Mouse (Mus musculus) layer of hippocampus, adult 9-11 months (tissue): ENCODE results near the gene Aqp5.

ENCODE experiments used
- DNase-seq: peaks from one replicate; pipeline ENCODE4 v3.0.0; 2022

Gene Aqp5

GRCm38 (mm10) chr15:99596841-99597240, 6.3 kb downstream of the Aqp5 start:
- no peak for DNase-seq

DNA sequence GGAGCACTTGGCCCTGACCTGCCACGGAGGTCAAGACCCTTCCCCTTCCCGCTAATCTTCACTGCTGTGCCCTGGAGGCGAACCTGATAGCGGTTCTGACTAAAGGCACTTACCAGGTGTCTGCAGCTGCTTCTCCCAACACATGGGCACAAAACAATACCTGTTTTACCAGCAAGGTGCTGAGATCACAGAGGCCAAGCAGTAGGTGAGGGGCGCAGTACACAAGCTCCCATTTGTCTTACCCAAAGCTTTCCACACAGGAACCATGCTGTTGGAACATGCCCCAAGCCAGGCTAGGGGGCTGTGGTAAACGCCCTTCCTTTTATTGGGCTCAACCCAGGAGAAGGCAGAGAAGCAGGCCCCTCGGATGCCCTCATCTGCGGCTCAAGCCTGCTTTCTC, 7.0 kb downstream of the Aqp5 start:
- DNase-seq: no peak

DNA sequence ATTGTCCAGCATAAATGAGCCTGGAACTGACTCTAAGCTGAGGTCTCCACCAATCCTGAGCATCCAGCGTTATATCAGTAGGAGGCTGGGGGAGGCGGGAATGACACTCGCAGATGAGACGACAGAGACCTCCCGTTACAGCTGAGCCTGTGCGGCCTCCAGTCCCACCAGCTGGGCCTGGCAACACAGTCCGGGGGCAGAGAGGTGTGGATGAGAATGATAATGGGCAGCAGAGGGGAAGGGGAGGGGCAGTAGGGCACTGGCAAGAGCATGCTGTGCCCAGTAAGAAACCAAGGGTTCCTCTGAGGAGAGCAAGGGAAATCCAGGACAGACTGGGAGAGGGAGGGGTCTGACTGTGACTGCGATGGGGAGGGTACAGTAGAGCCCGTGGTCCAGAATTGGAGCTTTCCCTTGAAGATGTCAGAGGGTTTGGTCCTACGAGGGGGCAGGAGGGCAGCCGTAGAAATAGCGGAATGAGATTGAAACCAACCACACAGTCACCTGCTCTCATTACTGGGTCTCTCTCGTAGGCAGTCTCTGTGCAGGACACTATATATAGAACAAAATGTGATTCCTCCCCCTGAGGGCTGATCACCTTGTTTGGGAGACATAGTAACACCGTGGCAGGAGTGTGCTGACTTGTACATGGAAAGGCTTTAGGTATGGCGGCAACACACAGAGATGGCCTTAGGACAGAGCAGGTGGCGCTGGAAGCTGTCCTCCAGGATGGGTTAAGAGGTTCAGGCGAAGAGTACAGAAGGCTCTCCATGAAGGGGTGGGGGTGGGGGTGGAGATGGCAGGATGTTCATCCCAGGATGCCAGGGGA, 8.9 kb downstream of the Aqp5 start:
- DNase-seq: no peak

GRCm38 (mm10) chr15:99600986-99601822, 10.6 kb downstream of the Aqp5 start, which contains the start of gene Aqp6:
Gene Aqp6, plus strand, starts transcription at chr15:99601400.
- no peak for DNase-seq

DNA sequence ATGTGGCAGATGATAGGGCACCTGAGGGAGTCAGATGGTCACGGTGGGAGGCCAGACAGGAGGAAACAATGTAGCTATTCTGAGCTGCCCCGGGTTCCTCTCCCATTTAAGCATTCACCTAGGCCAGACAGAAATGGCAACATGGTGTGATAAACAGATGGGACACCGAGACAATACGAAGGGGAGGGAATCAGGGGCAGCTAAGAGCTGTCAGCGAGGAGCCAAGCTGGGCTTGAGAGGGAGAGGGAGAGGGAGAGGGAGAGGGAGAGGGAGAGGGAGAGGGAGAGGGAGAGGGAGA, 11.2 kb downstream of the Aqp5 start:
- no peak for DNase-seq

DNA sequence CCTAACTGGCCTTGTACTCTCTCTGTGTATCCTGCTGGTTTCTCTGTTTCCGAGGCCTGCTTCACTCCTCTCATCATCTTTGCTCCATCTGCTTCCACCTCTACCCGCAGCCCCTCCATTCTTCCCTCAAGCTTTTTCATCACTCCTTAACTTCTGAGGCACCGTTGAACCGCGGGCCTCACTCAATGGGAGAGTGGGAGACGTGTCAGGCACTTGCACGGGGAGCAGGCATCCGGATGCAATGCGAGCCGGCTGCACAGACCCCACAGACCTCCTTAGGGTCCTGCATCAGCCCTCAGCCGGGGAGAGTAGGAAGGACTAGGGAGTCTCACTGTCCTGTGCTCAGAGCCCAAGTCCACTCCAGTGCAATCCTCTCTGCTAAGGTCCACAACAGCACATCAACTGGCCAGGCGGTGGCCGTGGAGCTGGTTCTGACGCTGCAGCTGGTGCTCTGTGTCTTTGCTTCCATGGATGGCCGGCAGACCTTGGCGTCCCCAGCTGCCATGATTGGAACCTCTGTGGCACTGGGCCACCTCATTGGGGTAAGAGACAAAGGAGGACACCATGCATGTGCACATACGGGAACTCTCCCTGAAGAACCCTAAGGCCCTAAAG, 11.7 kb downstream of the Aqp5 start:
- DNase-seq: no peak

- no peak for DNase-seq
Observed at GRCm38 (mm10) chr15:99603216-99603615, 12.6 kb downstream of the Aqp5 start.

DNA sequence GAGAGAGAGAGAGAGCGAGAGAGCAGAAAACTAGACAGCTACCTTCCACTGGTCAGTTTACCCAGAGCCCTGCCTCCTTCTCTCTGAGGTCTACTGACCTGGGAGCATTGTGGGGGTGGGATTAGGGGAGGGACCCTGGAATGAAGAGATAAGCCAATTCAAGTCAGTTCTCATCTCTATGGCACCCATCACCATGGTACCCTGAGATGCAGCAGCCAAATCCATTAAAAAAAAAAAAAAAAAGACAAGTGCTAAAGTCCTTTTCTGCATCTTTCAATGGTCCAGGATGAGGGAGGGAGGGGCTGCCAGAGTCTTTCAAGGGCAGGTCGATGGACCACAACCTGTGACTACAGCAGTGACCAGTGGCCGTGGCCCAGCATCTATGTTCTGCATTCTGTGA, 15.0 kb downstream of the Aqp5 start:
- no peak for DNase-seq

GRCm38 (mm10) chr15:99606515-99606914, 15.9 kb downstream of the Aqp5 start:
- DNase-seq: peak; percentile 29

GRCm38 (mm10) chr15:99607388-99608113, 17.0 kb downstream of the Aqp5 start:
- DNase-seq: peak; percentile 35

- no peak for DNase-seq
Observed at GRCm38 (mm10) chr15:99608382-99609125, 18.0 kb downstream of the Aqp5 start.

DNA sequence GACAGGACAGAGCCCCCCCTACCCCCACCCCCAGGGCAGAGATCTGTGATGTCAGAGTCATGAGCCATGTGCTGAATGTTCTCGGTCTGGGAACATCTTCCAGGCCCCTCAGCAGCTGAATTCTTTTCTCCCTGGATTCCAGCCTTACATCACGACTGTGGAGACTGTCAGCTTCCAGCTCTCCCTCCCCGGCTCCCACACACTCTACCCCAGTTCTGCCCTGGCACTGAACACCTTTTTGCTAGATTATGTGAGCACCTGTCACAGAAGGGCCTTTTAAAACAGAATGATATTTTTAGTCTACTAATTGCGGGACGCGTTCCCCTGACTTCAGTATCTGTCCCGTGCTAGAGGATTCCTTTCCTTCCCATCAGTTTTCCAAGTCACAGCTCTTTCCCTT, 21.0 kb downstream of the Aqp5 start:
- DNase-seq: no peak

GRCm38 (mm10) chr15:99614273-99614672, 23.7 kb downstream of the Aqp5 start:
- DNase-seq: no peak

DNA sequence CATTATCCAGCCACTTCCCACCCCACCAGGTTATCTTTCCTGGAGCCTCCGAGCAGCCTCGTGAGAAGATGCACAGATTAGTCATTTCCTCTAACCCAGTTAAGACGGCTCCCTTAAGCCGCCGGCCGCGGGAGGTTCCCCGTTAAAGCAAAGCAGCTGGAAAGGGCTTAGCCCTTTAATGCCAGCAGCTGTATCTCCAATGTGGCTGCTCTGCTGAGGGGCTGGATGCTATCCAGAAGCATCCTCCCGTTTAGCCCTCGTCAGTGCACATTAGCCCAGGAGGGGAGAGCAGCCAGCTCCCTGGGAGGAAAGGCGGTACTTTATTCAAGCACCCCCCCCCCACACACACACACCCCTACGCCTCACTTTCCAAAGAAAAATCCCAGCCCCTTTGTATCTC, 24.2 kb downstream of the Aqp5 start:
- no peak for DNase-seq

DNA sequence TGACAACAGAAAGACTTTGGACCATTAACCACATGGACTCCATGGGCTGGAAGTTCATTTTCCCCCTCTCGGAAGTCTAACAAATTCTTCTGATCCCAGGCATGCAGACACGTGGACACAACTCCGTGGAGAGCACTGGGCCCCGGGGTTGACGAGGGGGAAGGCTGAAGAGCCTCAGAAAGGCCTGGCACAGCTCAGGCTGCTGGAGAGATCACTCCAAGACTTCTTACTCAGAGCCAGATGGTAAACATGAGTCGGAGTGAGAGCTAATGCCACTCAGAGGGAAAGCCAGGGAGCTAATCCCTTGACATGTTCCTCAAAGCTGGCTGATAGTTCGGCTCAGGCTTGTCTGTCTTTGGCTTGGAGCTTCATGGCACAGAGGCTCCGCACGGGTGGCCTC, 24.7 kb downstream of the Aqp5 start:
- DNase-seq: no peak

GRCm38 (mm10) chr15:99618595-99618994, 28.0 kb downstream of the Aqp5 start:
- no peak for DNase-seq

DNA sequence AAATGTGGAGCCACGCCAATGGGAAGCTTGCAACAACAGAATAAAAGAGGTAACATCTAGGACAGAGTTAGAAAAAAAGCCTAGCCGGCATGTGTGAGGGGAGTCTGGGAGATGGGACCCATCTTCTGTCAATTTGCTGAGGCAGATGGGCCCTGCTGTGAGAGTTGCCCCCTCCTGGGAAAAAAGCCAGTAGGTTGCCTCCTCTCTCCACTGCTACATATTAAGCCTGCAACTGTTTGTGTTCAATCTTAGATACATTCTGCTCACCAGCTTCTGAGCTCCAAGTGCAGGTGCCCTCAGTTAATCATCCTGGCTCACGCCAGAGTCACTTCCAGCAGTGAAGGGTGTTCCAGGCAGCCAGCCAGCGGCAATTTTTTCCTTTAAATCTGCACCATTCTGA, 29.2 kb downstream of the Aqp5 start:
- DNase-seq: peak; percentile 62

DNA sequence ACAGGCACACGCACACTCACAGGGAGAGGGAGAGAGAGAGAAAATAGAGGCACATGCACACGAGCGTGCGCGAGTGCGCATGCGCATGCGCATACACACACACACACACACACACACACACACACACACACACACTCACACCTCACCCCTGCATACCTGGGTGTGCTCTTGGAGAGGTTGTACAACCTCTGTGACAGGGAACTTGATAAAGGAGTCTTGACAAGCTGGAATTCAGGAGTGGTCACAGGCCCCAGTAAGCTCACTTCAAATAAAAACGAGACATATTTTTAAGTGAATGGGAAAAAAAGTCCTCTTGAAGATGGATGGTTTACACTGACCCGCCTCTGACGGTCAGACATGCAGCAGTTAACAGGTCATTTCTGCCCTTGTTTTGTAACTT, 31.5 kb downstream of the Aqp5 start:
- DNase-seq: no peak

DNA sequence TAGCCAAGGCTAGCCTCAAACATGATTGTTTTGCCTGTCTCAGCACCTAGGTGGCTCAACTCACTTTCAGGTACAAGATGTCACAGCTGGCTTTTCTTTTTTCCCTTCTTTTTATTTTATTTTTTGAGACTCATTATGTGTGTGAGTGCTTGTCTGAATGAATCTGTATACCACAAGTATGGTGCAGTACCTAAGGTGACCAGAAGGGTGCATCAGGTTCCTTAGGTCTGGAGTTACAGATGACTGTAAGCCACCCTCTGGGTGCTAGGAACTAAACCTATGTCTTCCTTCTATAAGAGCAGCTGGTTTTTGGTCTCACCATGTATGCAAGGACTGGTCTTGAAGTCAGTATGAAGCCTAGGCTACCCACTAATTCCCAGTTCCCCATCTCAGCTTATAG, 41.0 kb downstream of the Aqp5 start:
- DNase-seq: no peak

- no peak for DNase-seq
Observed at GRCm38 (mm10) chr15:99634702-99635101, 44.1 kb downstream of the Aqp5 start.

DNA sequence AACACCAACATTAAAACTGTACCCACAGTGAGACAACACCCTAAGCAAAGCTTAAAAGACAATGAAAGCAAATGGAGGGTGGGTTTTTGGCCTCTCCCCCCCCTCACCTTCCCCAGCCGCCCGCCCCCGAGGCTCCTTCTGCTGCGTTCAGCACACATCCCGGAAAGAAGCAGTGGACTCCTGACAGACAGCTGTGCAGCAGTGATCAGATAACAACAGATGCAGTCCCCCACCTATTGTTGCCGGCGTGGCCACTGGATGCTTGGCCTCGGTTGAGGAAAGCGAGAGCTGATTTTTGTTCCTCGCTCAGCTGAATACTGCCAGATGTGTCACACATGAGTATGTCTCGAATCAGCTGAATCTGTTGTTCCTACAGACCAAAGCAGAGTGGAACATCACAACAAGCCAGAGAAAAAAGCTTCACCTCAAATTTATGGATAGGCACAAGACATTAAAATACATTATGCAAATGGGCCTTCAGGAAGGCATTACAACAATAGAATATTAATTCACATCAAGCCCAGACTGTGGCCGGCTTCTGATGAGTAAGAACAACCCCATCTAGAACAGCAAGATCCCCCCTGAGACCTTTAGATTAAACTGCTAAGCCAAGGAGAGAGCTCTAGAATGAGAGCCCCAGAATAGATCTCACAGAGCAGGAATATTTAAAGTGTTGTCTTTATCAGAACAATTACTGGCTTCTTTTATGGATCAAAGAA, 47.0 kb downstream of the Aqp5 start:
- no peak for DNase-seq

GRCm38 (mm10) chr15:99638124-99638485, 47.5 kb downstream of the Aqp5 start:
- DNase-seq: no peak
